8 mouse cellular contexts compared by ENCODE assay signal in genomic region chr9:34954212-34954611, GRCm38 (mm10).
DNase-seq lines count a peak whose midpoint lies in the region; ATAC-seq lines count a peak whose summit lies in the region.

No protein-coding gene starts in this region.

- H3K4me2 ChIP-seq in midbrain, embryonic 15.5 days, result no peak overlapping the region

- H3K4me3 ChIP-seq in midbrain, embryonic 10.5 days, result no peak overlapping the region
- H3K4me3 ChIP-seq in midbrain, embryonic 15.5 days, result no peak overlapping the region
- no peak overlapping the region for H3K4me3 ChIP-seq in limb, embryonic 10.5 days

- no peaks in the 10 kb centered on the region for H3K27me3 ChIP-seq in midbrain, embryonic 10.5 days (ENCODE audit: low read depth, poor library complexity, severe bottlenecking)
- no peaks in the 10 kb centered on the region for H3K27me3 ChIP-seq in midbrain, embryonic 15.5 days (replicated peaks)
- no peaks in the 10 kb centered on the region for H3K27me3 ChIP-seq in limb, embryonic 10.5 days (ENCODE audit: low read depth, poor library complexity, severe bottlenecking)

- H3K36me3 ChIP-seq in midbrain, embryonic 10.5 days, result no peaks in the 10 kb centered on the region
- no peaks in the 10 kb centered on the region for H3K36me3 ChIP-seq in midbrain, embryonic 15.5 days (replicated peaks)
- no peaks in the 10 kb centered on the region for H3K36me3 ChIP-seq in limb, embryonic 10.5 days

- peak; percentile 15 for DNase-seq in gastrocnemius, adult 18-20 months (ENCODE audit: low spot score)
- no peak for DNase-seq in gastrocnemius, postnatal 14 days
- peak; percentile 56 for DNase-seq in midbrain, embryonic 10.5 days (ENCODE audit: low spot score)
- peak; percentile 78 to 83 for DNase-seq in cerebellum, postnatal 10 days
- DNase-seq in limb, embryonic 10.5 days (ENCODE audit: low spot score), result peak; percentile 41
- DNase-seq in natural killer cell, adult 2 months (ENCODE audit: low spot score in 2 of 2), result no peak
- no peak for DNase-seq in ovary, postnatal 14 days (ENCODE audit: low spot score)

- 53% methylated on average over 5 of the region's 5 CpGs for WGBS in midbrain, embryonic 10.5 days
- WGBS in midbrain, embryonic 15.5 days, result 58% methylated on average over 5 of the region's 5 CpGs
- 66% methylated on average over 5 of the region's 5 CpGs for WGBS in limb, embryonic 10.5 days

- H3K27ac ChIP-seq in midbrain, embryonic 10.5 days (replicated peaks), result no peak overlapping the region
- H3K27ac ChIP-seq in midbrain, embryonic 15.5 days, result no peak overlapping the region; the same call in 1 of the 2 replicates
- H3K27ac ChIP-seq in limb, embryonic 10.5 days, result no peak overlapping the region

- H3K4me1 ChIP-seq in midbrain, embryonic 10.5 days, result peaks cover 22% of the 10 kb centered on the region
- H3K4me1 ChIP-seq in midbrain, embryonic 15.5 days, result peaks cover 9% of the 10 kb centered on the region; the same call in 1 of the 2 replicates
- peaks cover 14% of the 10 kb centered on the region; the same call in 1 of the 2 replicates for H3K4me1 ChIP-seq in limb, embryonic 10.5 days

- intact Hi-C loops in gastrocnemius, postnatal 14 days (cut with DNase I; ENCODE audit: low total_unique reads), result no loop called here

- H3K9ac ChIP-seq in midbrain, embryonic 15.5 days, result no peak overlapping the region

- ATAC-seq in midbrain, embryonic 15.5 days (replicated peaks), result no peak

- H3K9me3 ChIP-seq in midbrain, embryonic 10.5 days (replicated peaks), result no peaks in the 10 kb centered on the region
- no peaks in the 10 kb centered on the region for H3K9me3 ChIP-seq in midbrain, embryonic 15.5 days
- H3K9me3 ChIP-seq in limb, embryonic 10.5 days (replicated peaks), result no peaks in the 10 kb centered on the region

Comparison
In these comparisons a context has a peak if more than half of its experiments do, and no peak if none do; other contexts are left out.
1. DNase-seq: peak in gastrocnemius, adult 18-20 months (single experiment), midbrain, embryonic 10.5 days (single experiment), cerebellum, postnatal 10 days (2 of 2) and limb, embryonic 10.5 days (single experiment); none in gastrocnemius, postnatal 14 days (single experiment), natural killer cell, adult 2 months (0 of 2) and ovary, postnatal 14 days (single experiment).